In the genomic region with DNA sequence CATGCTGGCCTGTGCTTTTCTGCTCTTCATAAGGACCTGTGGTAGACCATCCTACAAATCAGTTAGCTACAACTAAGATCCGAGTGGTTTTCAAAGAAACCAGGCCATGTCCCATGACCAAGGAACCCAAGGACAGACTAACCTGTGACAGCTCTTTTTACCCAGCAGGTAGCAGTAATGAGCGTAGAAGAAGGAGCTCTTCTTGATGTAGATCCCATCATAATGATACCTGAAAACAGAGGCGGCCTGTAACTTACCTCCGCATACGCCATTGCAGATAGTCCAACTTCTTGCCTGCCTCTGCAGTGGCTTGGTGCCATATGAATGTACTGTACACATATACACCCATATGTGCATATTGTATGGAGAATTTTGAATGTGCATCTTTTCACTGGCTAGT, we compare ENCODE assay signal across 18 mouse cellular contexts. TPM values are rescaled to one million over a fixed set of nuclear protein-coding genes. Genes with fewer than 3 reads are reported as not detected.
A peak's percentile ranks its signal among the peaks of the same experiment; 100 is the strongest.
DNase-seq lines count a peak whose midpoint lies in the region; ATAC-seq and TF ChIP-seq lines count a peak whose summit lies in the region.
"Had no signal": no experiment of that assay in that cellular context is flagged by ENCODE, and none has a peak within 500 bp of the region (broad histone marks: within the 10 kb centered on the region; RNA-seq: fewer than 3 reads in every experiment).

No protein-coding gene starts in this region.

- no peak for DNase-seq in heart, postnatal 0 days (ENCODE audit: low spot score)
- no peak for DNase-seq in heart, adult 11 months
- DNase-seq in liver, postnatal 0 days = no peak
- peak; percentile 19 for DNase-seq in CH12.LX (ENCODE audit: extremely low read depth)
- peak; percentile 54 for DNase-seq in induced T-regulatory cell, adult 2 months (ENCODE audit: low read depth)
- DNase-seq in cerebellum, adult 9-10 months = no peak
- DNase-seq: cerebellum, postnatal 10 days; embryo, embryonic 11 days; right cerebral cortex, adult 18-20 months; thymus, postnatal 36 days had no signal

- 86% methylated on average over 5 of the region's 5 CpGs for WGBS in heart, postnatal 0 days
- 84% methylated on average over 5 of the region's 5 CpGs for WGBS in liver, postnatal 0 days (ENCODE audit: insufficient replicate concordance)
- 77% methylated on average over 5 of the region's 5 CpGs for WGBS in liver, embryonic 12.5 days (ENCODE audit: insufficient replicate concordance)

- no peak overlapping the region for H3K9ac ChIP-seq in heart, postnatal 0 days (replicated peaks; ENCODE audit: low read depth, low read length)
- no peak overlapping the region for H3K9ac ChIP-seq in liver, postnatal 0 days (replicated peaks)
- no peak overlapping the region for H3K9ac ChIP-seq in liver, embryonic 12.5 days
- no peak overlapping the region for H3K9ac ChIP-seq in CH12.LX (ENCODE audit: insufficient read depth, low read depth)
- H3K9ac ChIP-seq: heart, embryonic 12.5 days had no signal

- TF ChIP-seq CTCF in heart, postnatal 0 days (IDR thresholded peaks at IDR 0.05; ENCODE audit: low read depth) = peak; percentile 17
- peak; percentile 20; the same call in 1 of the 2 replicates for TF ChIP-seq CTCF in liver, postnatal 0 days (IDR thresholded peaks at IDR 0.05; ENCODE audit: low read depth)
- TF ChIP-seq CTCF in CH12.LX (conservative IDR thresholded peaks at IDR 0.05 in 1 of 2, IDR thresholded peaks at IDR 0.05 in 1 of 2; ENCODE audit: low read depth in 2 of 2, low read length in 2 of 2) = peak in 1 of 2 experiments; percentile 43; a peak in 2 of 4 replicates

- TF ChIP-seq RAD21 in CH12.LX (IDR thresholded peaks at IDR 0.05; ENCODE audit: low read depth, low read length) = peak; percentile 16

- no peaks in the 10 kb centered on the region for H3K27me3 ChIP-seq in heart, postnatal 0 days (ENCODE audit: control insufficient read depth, insufficient read depth, low read length)
- H3K27me3 ChIP-seq in liver, postnatal 0 days (ENCODE audit: insufficient read depth, low read length) = no peaks in the 10 kb centered on the region
- peaks cover 12% of the 10 kb centered on the region; the same call in 1 of the 2 replicates for H3K27me3 ChIP-seq in liver, embryonic 12.5 days (replicated peaks)
- no peaks in the 10 kb centered on the region for H3K27me3 ChIP-seq in CH12.LX (replicated peaks)
- H3K27me3 ChIP-seq: heart, embryonic 12.5 days had no signal

- peaks cover 9% of the 10 kb centered on the region for H3K4me1 ChIP-seq in heart, postnatal 0 days (ENCODE audit: control insufficient read depth, insufficient read depth)
- H3K4me1 ChIP-seq in liver, postnatal 0 days (ENCODE audit: insufficient read depth) = no peaks in the 10 kb centered on the region
- H3K4me1 ChIP-seq in liver, embryonic 12.5 days = peaks cover 13% of the 10 kb centered on the region
- peaks cover 0 to 10% of the 10 kb centered on the region in 2 experiments; a peak in 2 of 4 replicates for H3K4me1 ChIP-seq in CH12.LX (ENCODE audit: control insufficient read depth in 1 of 2, insufficient read depth in 2 of 2)

- no peak for TF ChIP-seq EP300 in heart, postnatal 0 days (IDR thresholded peaks at IDR 0.05; ENCODE audit: low read depth)
- TF ChIP-seq EP300 in liver, postnatal 0 days (IDR thresholded peaks at IDR 0.05; ENCODE audit: low read depth) = no peak
- no peak for TF ChIP-seq EP300 in CH12.LX (IDR thresholded peaks at IDR 0.05; ENCODE audit: low read length)

- H3K9me3 ChIP-seq in heart, postnatal 0 days (replicated peaks; ENCODE audit: control insufficient read depth, low read length) = no peaks in the 10 kb centered on the region
- H3K9me3 ChIP-seq in liver, postnatal 0 days (ENCODE audit: low read length) = no peaks in the 10 kb centered on the region
- no peaks in the 10 kb centered on the region for H3K9me3 ChIP-seq in liver, embryonic 12.5 days (replicated peaks)
- no peaks in the 10 kb centered on the region for H3K9me3 ChIP-seq in CH12.LX (replicated peaks; ENCODE audit: low read length)
- H3K9me3 ChIP-seq: heart, embryonic 12.5 days; hindbrain, embryonic 10.5 days had no signal

- no peak for TF ChIP-seq POLR2A in CH12.LX (IDR thresholded peaks at IDR 0.05; ENCODE audit: low read depth, low read length)

- in situ Hi-C loops in CH12.LX (cut with MboI; ENCODE audit: low pct_ligation_motif_present, low pct_unique_long_range_greater_than_20kb, low sequenced_read_pairs) = no loop called here

- no peak overlapping the region for H3K4me3 ChIP-seq in heart, postnatal 0 days (ENCODE audit: low read depth, low read length)
- no peak overlapping the region for H3K4me3 ChIP-seq in liver, postnatal 0 days (ENCODE audit: low read depth, low read length)
- no peak overlapping the region for H3K4me3 ChIP-seq in liver, embryonic 12.5 days
- no peak overlapping the region for H3K4me3 ChIP-seq in CH12.LX (replicated peaks in 1 of 3; ENCODE audit: low read depth in 2 of 3, low read length in 2 of 3, poor library complexity in 1 of 3)
- H3K4me3 ChIP-seq: heart, embryonic 12.5 days; hindbrain, embryonic 10.5 days had no signal

- H3K79me2 ChIP-seq in CH12.LX (replicated peaks; ENCODE audit: control insufficient read depth, extremely low read depth, insufficient read depth, poor library complexity, severe bottlenecking) = no peaks in the 10 kb centered on the region

- no peaks in the 10 kb centered on the region for H3K36me3 ChIP-seq in heart, postnatal 0 days (replicated peaks; ENCODE audit: control insufficient read depth, insufficient read depth, low read length)
- no peaks in the 10 kb centered on the region for H3K36me3 ChIP-seq in liver, postnatal 0 days (replicated peaks; ENCODE audit: insufficient read depth, low read length)
- H3K36me3 ChIP-seq in liver, embryonic 12.5 days = no peaks in the 10 kb centered on the region
- no peaks in the 10 kb centered on the region for H3K36me3 ChIP-seq in CH12.LX (replicated peaks in 1 of 2; ENCODE audit: control insufficient read depth in 1 of 2, insufficient read depth in 1 of 2, low read length in 1 of 2)
- H3K36me3 ChIP-seq: heart, embryonic 12.5 days; hindbrain, embryonic 10.5 days had no signal

- no peak overlapping the region for H3K27ac ChIP-seq in heart, postnatal 0 days (ENCODE audit: low read depth)
- H3K27ac ChIP-seq in liver, postnatal 0 days (ENCODE audit: low read depth) = no peak overlapping the region
- H3K27ac ChIP-seq in liver, embryonic 12.5 days = no peak overlapping the region
- no peak overlapping the region for H3K27ac ChIP-seq in CH12.LX (ENCODE audit: insufficient read depth, low read depth)
- H3K27ac ChIP-seq: hindbrain, embryonic 10.5 days had no signal

- dilution Hi-C loops in CH12.LX (cut with MboI; ENCODE audit: extremely low pct_ligation_motif_present, extremely low pct_unique_long_range_greater_than_20kb, low sequenced_read_pairs) = no loop called here

- H3K4me2 ChIP-seq in heart, postnatal 0 days (ENCODE audit: low read depth, low read length) = no peak overlapping the region
- H3K4me2 ChIP-seq in liver, postnatal 0 days (ENCODE audit: low read depth, low read length) = no peak overlapping the region
- H3K4me2 ChIP-seq in liver, embryonic 12.5 days = no peak overlapping the region
- H3K4me2 ChIP-seq in CH12.LX (ENCODE audit: insufficient read depth, low read depth, poor library complexity, severe bottlenecking) = no peak overlapping the region
- H3K4me2 ChIP-seq: heart, embryonic 12.5 days had no signal

- ATAC-seq in heart, postnatal 0 days (ENCODE audit: insufficient read depth, low read depth) = no peak
- no peak for ATAC-seq in liver, postnatal 0 days
- ATAC-seq in liver, embryonic 12.5 days = no peak
- ATAC-seq: midbrain, embryonic 16.5 days had no signal

TF ChIP-seq in CH12.LX, 34 proteins besides CTCF, POLR2A, EP300 and RAD21:
- TF ChIP-seq TBP (conservative IDR thresholded peaks at IDR 0.05; ENCODE audit: low read depth, low read length) = no peak
- peak; percentile 52 for TF ChIP-seq SMC3 (IDR thresholded peaks at IDR 0.05; ENCODE audit: low read depth, low read length)

RNA-seq across cellular contexts. Expression of gene Rfx8, which starts 10.8 kb away (rescaled TPM):
- not detected in 2 replicates for total RNA-seq in heart, postnatal 0 days (2014; rRNA removed; ENCODE audit: low replicate concordance)
- polyA plus RNA-seq in heart, postnatal 0 days (2015; fragmentation: Nextera tagmentation; extraction: Ambion mirVana) = 0.68 and 0.71 TPM in 2 replicates
- 0.09 TPM in 1 of 2 replicates, not detected in the other for polyA plus RNA-seq in liver, postnatal 0 days (2015; fragmentation: Nextera tagmentation; extraction: Ambion mirVana)
- 0.12 TPM in 2 replicates for polyA plus RNA-seq in liver, embryonic 12.5 days (2016; fragmentation: Nextera tagmentation; extraction: Ambion mirVana)
- total RNA-seq in CH12.LX (2012; rRNA removed) (not detected in 2 replicates), CH12.LX (2014; rRNA removed) (not detected in 2 replicates)
- polyA plus RNA-seq in CH12.LX (2012; ENCODE audit: insufficient read length, low read depth) = not detected in 2 replicates
- total RNA-seq: ES-E14; megakaryocyte, adult 5-6 weeks had no signal
- polyA plus RNA-seq: small intestine, adult 2 months had no signal

RNA-seq across cellular contexts. Expression of gene Creg2, which starts 58.7 kb away (rescaled TPM):
- not detected in 2 replicates for total RNA-seq in heart, postnatal 0 days (2014; rRNA removed; ENCODE audit: low replicate concordance)
- polyA plus RNA-seq in heart, postnatal 0 days (2015; fragmentation: Nextera tagmentation; extraction: Ambion mirVana) = 0.01 and 0.03 TPM in 2 replicates
- polyA plus RNA-seq in liver, postnatal 0 days (2015; fragmentation: Nextera tagmentation; extraction: Ambion mirVana) = not detected in 2 replicates
- polyA plus RNA-seq in liver, embryonic 12.5 days (2016; fragmentation: Nextera tagmentation; extraction: Ambion mirVana) = not detected in 2 replicates
- total RNA-seq in CH12.LX (2012; rRNA removed) (not detected in 2 replicates), CH12.LX (2014; rRNA removed) (not detected in 2 replicates)
- not detected in 2 replicates for polyA plus RNA-seq in CH12.LX (2012; ENCODE audit: insufficient read length, low read depth)
- total RNA-seq: megakaryocyte, adult 5-6 weeks had no signal
- polyA plus RNA-seq: limb, embryonic 11.5 days had no signal

Comparison
In these comparisons a context has a peak if more than half of its experiments do, and no peak if none do; other contexts are left out.
1. DNase-seq: peak in CH12.LX (single experiment) and induced T-regulatory cell, adult 2 months (single experiment); none in heart, postnatal 0 days (single experiment), heart, adult 11 months (single experiment), liver, postnatal 0 days (single experiment) and cerebellum, adult 9-10 months (single experiment).